Mouse (Mus musculus): ENCODE results near the gene Sfmbt1. TPM values are rescaled to one million over a fixed set of nuclear protein-coding genes. Genes with fewer than 3 reads are reported as not detected.
A peak's percentile ranks its signal among the peaks of the same experiment; 100 is the strongest.

The Sfmbt1 gene
- total and polyA plus RNA-seq, 2 experiments = 1.6 to 11.2 TPM

DNA sequence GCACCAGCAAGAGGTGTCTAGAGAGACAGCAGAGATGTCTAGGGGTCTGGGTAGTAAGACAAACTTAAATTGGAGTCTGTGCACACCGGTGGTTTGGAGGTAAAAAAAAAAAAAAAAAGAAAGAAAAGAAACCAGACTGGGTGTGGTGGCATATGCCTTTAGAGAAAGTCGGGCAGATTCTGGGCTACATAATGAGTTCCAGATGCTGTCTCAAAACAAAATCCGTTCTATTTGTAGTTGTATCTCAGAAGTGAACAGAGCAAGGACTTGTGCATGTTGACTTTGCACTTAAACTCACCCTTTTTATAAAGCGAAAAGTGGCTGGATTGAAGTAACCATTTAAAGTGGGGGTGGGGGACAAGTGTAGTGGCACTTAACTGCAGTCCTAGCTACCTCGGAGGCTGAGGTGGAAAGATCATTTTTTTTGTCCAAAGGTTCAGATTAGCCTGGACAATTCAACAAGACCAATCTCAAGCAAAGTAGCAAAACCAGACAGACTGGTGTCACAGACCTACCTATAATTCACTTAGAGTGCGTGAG, 109.9 kb downstream of the Sfmbt1 start:
- TF ChIP-seq CTCF (IDR thresholded peaks at IDR 0.05; ENCODE audit: low read depth, low read length) = no peak
- TF ChIP-seq POLR2A (IDR thresholded peaks at IDR 0.05; ENCODE audit: extremely low read depth, insufficient read depth, low read length) = no peak
- 62% methylated on average over 6 of the region's 6 CpGs for WGBS

DNA sequence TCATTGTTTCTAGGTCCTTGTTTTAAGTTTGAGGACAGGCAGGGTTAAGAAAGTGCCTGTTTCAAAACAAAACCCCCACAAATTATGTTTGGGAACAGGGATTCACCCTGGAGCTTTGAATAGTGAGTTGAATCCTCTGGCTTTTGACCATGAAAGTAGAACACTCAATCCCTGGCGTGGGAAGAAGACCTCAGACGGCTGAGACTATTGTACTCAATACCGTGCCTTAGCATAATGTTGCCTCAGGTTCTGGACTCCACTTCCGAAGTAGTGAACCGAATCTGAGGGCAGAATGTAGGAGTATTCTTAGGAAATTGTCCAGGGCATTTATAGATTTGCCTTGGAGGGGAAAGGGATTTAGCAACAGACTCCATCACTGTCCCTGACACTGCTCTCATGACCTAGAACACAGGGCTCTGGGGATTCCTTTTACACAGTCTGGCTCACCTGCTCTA, 110.4 kb downstream of the Sfmbt1 start:
- DNase-seq (ENCODE audit: extremely low read depth, low read depth, low spot score) = no peak
- Histone ChIP-seq H3K4me1 (ENCODE audit: control insufficient read depth, insufficient read depth, low read length) (peaks cover 14% of the 10 kb centered on the region), H3K27ac (replicated peaks; ENCODE audit: insufficient read depth, low read depth, low read length) (no peak overlapping the region), H3K9ac (ENCODE audit: low read depth, low read length) (no peak overlapping the region), H3K79me2 (ENCODE audit: control insufficient read depth, insufficient read depth, low read length) (peaks cover 11% of the 10 kb centered on the region), H3K4me3 (ENCODE audit: insufficient read depth, low read depth, low read length) (no peak overlapping the region), H3K27me3 (ENCODE audit: control insufficient read depth, insufficient read depth, low read length) (no peaks in the 10 kb centered on the region), H3K36me3 (ENCODE audit: control insufficient read depth, insufficient read depth, low read length) (peaks cover 2% of the 10 kb centered on the region)
- TF ChIP-seq POLR2A (IDR thresholded peaks at IDR 0.05; ENCODE audit: extremely low read depth, insufficient read depth, low read length) (no peak), CTCF (IDR thresholded peaks at IDR 0.05; ENCODE audit: low read depth, low read length) (no peak)
- 27% methylated on average over 5 of the region's 5 CpGs for WGBS

More for the DNA sequence above, 109.9 kb downstream of the Sfmbt1 start:
- Histone ChIP-seq H3K79me2 (ENCODE audit: control insufficient read depth, insufficient read depth, low read length) (peaks cover 11% of the 10 kb centered on the region), H3K9ac (ENCODE audit: low read depth, low read length) (no peak overlapping the region), H3K27me3 (ENCODE audit: control insufficient read depth, insufficient read depth, low read length) (no peaks in the 10 kb centered on the region), H3K4me3 (ENCODE audit: insufficient read depth, low read depth, low read length) (no peak overlapping the region), H3K4me1 (ENCODE audit: control insufficient read depth, insufficient read depth, low read length) (peaks cover 12% of the 10 kb centered on the region), H3K27ac (replicated peaks; ENCODE audit: insufficient read depth, low read depth, low read length) (no peak overlapping the region), H3K36me3 (ENCODE audit: control insufficient read depth, insufficient read depth, low read length) (peaks cover 7% of the 10 kb centered on the region)
- no peak for DNase-seq (ENCODE audit: extremely low read depth, low read depth, low spot score)

DNA sequence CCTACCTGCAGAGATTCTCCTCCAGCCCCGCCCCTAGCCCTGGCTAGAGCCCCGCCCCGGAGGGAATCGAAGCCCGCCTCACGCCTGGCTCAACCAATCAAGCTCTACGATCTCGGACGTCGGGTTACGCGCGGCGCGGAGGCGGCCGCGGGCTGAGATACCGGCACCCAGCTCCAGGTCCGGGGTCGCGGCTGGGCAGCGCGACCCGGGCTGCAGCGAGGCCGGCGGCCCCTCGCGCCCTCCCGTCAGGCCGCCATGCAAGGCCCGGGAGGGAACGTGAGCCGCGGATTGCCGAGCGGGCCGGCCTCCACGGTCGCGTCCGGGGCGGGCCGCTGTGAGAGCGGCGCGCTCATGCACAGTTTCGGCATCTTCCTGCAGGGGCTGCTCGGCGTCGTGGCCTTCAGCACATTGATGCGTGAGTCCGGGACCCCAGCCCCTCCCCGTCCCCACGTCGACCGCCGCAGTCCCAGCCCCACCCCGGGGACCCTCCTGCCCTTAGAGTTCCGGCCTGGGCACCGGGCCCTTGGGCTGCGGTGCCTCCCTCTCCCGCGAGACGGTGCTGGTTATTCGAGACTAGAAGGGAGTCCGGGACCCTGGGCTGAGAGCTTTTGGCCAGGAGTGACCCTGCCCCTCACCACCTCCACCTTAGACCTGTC, 111.0 kb downstream of the Sfmbt1 start, which contains the start of gene Tmem110:
TSS of gene Tmem110 (plus strand) at position 115 of the 656 bp plus-strand sequence.
- TF ChIP-seq CTCF (IDR thresholded peaks at IDR 0.05; ENCODE audit: low read depth, low read length) (no peak; the same call in none of the 2 replicates), POLR2A (IDR thresholded peaks at IDR 0.05; ENCODE audit: extremely low read depth, insufficient read depth, low read length) (no peak)
- peak within 1 kb of the TSS; percentile 32; the same call in 1 of the 2 replicates for H3K27ac ChIP-seq (replicated peaks; ENCODE audit: insufficient read depth, low read depth, low read length)
- peak within 1 kb of the TSS; percentile 96 for H3K4me3 ChIP-seq (ENCODE audit: insufficient read depth, low read depth, low read length)
- H3K36me3 ChIP-seq (ENCODE audit: control insufficient read depth, insufficient read depth, low read length) = no peaks in the 10 kb centered on the region
- peak within 1 kb of the TSS; percentile 95 for H3K9ac ChIP-seq (ENCODE audit: low read depth, low read length)
- H3K4me1 ChIP-seq (ENCODE audit: control insufficient read depth, insufficient read depth, low read length) = peaks cover 14% of the 10 kb centered on the region
- DNase-seq (ENCODE audit: extremely low read depth, low read depth, low spot score) = peak; percentile 67
- peaks cover 14% of the 10 kb centered on the region for H3K79me2 ChIP-seq (ENCODE audit: control insufficient read depth, insufficient read depth, low read length)
- under 1% methylated on average over 68 of the region's 68 CpGs for WGBS
- no peaks in the 10 kb centered on the region for H3K27me3 ChIP-seq (ENCODE audit: control insufficient read depth, insufficient read depth, low read length)

DNA sequence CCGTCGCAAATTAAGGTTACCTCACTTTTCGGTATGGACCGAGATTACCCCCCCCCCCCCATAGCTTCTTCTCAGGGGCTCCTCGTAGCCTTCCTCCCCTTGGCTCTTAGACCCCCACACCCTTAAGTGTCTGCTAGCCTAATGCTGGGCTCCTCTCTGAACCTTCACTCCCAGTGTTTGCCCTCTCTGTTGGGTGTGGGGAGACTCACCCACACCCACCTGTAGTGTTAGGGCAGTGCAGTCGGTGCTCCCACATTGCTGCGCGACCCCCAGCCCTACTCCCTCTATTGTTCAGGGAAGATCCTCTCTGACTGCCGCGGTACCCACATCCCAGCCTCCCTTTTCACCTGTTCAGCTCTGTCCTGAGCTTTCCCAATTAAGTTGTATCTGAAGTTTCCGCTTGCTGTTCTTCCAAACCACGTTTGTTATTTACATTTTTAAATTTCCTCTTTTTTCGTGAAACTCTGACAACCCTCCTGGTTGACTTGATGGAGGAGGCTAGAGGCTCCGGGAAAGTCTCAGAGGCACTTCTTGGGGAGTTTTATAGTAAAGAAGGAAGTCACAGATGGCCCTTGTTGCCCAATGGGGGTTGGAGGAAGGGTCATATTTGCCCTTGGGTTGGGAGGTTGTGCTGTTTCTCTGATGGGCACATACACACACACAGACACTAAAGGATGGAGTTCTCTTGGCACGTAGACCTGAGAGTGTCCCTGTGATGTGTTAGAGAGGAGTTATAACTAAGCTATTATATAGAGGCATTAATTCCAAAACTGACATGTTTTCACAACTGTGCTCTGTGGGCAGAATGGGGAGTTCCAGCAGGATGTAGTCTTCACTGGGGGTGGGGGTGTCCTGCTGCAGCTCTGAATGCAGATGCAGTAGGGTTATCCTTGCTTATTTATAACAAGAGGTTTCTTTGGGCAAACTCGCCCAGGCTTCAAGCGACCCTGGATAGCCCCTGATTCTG, 111.8 kb downstream of the Sfmbt1 start:
- H3K4me1 ChIP-seq (ENCODE audit: control insufficient read depth, insufficient read depth, low read length) = peaks cover 13% of the 10 kb centered on the region
- peak overlapping the region; percentile 95 for H3K9ac ChIP-seq (ENCODE audit: low read depth, low read length)
- DNase-seq (ENCODE audit: extremely low read depth, low read depth, low spot score) = no peak
- 21% methylated on average over 17 of the region's 17 CpGs for WGBS
- peak overlapping the region; percentile 96 for H3K4me3 ChIP-seq (ENCODE audit: insufficient read depth, low read depth, low read length)
- H3K36me3 ChIP-seq (ENCODE audit: control insufficient read depth, insufficient read depth, low read length) = no peaks in the 10 kb centered on the region
- H3K27ac ChIP-seq (replicated peaks; ENCODE audit: insufficient read depth, low read depth, low read length) = no peak overlapping the region
- peaks cover 21% of the 10 kb centered on the region for H3K79me2 ChIP-seq (ENCODE audit: control insufficient read depth, insufficient read depth, low read length)
- TF ChIP-seq CTCF (IDR thresholded peaks at IDR 0.05; ENCODE audit: low read depth, low read length) = no peak
- TF ChIP-seq POLR2A (IDR thresholded peaks at IDR 0.05; ENCODE audit: extremely low read depth, insufficient read depth, low read length) = no peak
- no peaks in the 10 kb centered on the region for H3K27me3 ChIP-seq (ENCODE audit: control insufficient read depth, insufficient read depth, low read length)

DNA sequence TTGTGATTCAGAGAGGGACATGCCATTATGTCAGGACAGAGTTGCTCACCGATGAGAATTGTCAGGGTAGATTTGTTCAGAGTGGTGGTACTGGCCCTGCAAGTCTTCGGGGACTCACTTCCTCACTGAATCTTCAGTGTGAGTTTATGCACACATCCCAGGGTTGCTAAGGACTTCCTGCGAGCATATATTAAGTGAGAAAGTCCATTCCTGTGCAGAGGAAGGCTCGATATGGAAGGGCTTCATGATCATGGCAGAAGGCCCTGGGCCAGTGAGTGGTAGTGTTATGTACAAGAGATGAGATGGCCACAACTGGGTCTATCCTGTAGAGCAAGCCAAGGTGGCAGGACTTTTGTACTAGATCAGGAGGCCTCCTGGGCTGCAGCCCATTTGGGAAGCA, 112.8 kb downstream of the Sfmbt1 start:
- H3K27me3 ChIP-seq (ENCODE audit: control insufficient read depth, insufficient read depth, low read length) = no peaks in the 10 kb centered on the region
- TF ChIP-seq CTCF (IDR thresholded peaks at IDR 0.05; ENCODE audit: low read depth, low read length) (no peak), POLR2A (IDR thresholded peaks at IDR 0.05; ENCODE audit: extremely low read depth, insufficient read depth, low read length) (no peak)
- H3K27ac ChIP-seq (replicated peaks; ENCODE audit: insufficient read depth, low read depth, low read length) = no peak overlapping the region
- H3K36me3 ChIP-seq (ENCODE audit: control insufficient read depth, insufficient read depth, low read length) = no peaks in the 10 kb centered on the region
- H3K9ac ChIP-seq (ENCODE audit: low read depth, low read length) = no peak overlapping the region
- WGBS = 60% methylated on average over 4 of the region's 4 CpGs
- peaks cover 13% of the 10 kb centered on the region for H3K4me1 ChIP-seq (ENCODE audit: control insufficient read depth, insufficient read depth, low read length)
- peak; percentile 47 for DNase-seq (ENCODE audit: extremely low read depth, low read depth, low spot score)
- H3K4me3 ChIP-seq (ENCODE audit: insufficient read depth, low read depth, low read length) = no peak overlapping the region
- peaks cover 24% of the 10 kb centered on the region for H3K79me2 ChIP-seq (ENCODE audit: control insufficient read depth, insufficient read depth, low read length)
